Mouse (Mus musculus) G1E (cell line): ENCODE results near the gene Ppm1j.

Experiments used
- CTCF ChIP-seq: IDR thresholded peaks from 2 replicates; pipeline ENCODE4 v1.5.1; 2012; ENCODE audit warnings: low read depth, low read length, inconsistent platforms, mixed read lengths
- TAL1 ChIP-seq: conservative IDR thresholded peaks from 2 replicates; pipeline ENCODE4 v1.6.1; 2012; ENCODE audit warnings: low read depth, low read length, inconsistent platforms, mixed read lengths

GRCm38 (mm10) chr3:104765021-104765420 is 15.8 kb upstream of the Ppm1j start:
- TF ChIP-seq CTCF: peak; percentile 67
- TF ChIP-seq TAL1: no peak
